Mouse (Mus musculus): ENCODE data around the gene Tmem89. TPM values are rescaled to one million over a fixed set of nuclear protein-coding genes. Genes with fewer than 3 reads are reported as not detected.

The Tmem89 gene
- total RNA-seq (2021) (not detected), polyA plus RNA-seq (2012; rRNA removed) (0.35 and 0.47 TPM in 2 replicates)
- long read RNA-seq, result 0 reads

DNA sequence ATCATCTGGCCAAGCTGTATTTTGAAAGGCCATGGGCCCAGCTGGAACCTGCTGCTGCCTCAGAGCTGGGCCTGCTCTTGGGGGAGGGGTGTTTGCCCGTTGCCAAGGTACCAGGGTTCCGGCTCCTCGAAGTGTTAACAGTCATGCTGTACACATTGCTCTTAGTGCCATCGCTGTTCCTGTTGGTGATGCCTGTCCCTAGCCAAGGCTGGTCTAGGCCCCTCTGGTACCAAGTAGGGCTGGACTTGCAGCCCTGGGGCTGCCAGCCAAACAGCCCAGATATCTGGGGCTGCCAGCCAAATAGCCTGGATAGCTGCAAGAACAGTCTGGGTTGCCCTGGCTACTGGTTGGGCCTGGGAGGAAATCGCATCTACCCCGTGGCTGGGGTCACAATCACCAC, at the start of gene Tmem89:
Gene Tmem89, plus strand, starts transcription at position 129 of the 400 bp plus-strand sequence.
- intact Hi-C loops (cut with DNase I), result no loop called here
- Histone ChIP-seq H3K27me3 (ENCODE audit: control insufficient read depth, insufficient read depth, low read length) (no peaks in the 10 kb centered on the region), H3K4me1 (ENCODE audit: control insufficient read depth, insufficient read depth, low read length) (peaks cover 5% of the 10 kb centered on the region; the same call in 1 of the 2 replicates), H3K36me3 (ENCODE audit: control insufficient read depth, insufficient read depth, low read length) (no peaks in the 10 kb centered on the region), H3K27ac (peak within 1 kb of the TSS; percentile 56), H3K79me2 (replicated peaks; ENCODE audit: control insufficient read depth, insufficient read depth, low read length) (no peaks in the 10 kb centered on the region), H3K4me3 (no peak within 1 kb of the TSS), H3K9ac (ENCODE audit: low read depth, low read length) (no peak within 1 kb of the TSS)
- TF ChIP-seq CTCF (IDR thresholded peaks at IDR 0.05), result no peak
- 0 out of 2 replicates have a peak, but pooled peaks have one; percentile 44 for TF ChIP-seq EP300 (IDR thresholded peaks at IDR 0.05; ENCODE audit: insufficient read depth, low read depth, low read length)
- TF ChIP-seq POLR2A (IDR thresholded peaks at IDR 0.05; ENCODE audit: insufficient read depth, low read depth, low read length), result no peak
- WGBS, result 43% methylated on average over 6 of the region's 6 CpGs
- DNase-seq, result peak; percentile 61 to 75

DNA sequence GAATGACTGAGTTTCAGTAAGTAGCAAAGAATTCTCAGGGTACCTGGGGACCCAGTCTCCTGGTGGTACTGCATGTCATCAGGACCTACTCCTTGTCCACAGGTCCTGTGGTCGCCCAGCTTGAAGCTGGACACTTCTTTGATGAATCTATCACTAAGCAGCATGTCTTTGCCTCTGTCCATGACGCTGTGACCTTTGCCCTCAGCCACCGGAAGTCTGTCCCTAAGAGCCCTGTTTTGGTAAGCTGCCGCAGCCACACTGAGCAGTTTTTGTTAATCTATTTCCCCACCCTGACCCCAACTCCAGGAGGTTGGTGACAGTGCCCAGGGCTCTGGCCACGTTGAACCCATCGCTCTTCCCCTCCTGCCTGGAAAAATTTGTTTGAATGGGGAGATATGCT, 2.1 kb upstream of the Tmem89 start:
- Histone ChIP-seq H3K27me3 (ENCODE audit: control insufficient read depth, insufficient read depth, low read length) (no peaks in the 10 kb centered on the region), H3K4me3 (no peak overlapping the region), H3K27ac (no peak overlapping the region), H3K36me3 (ENCODE audit: control insufficient read depth, insufficient read depth, low read length) (no peaks in the 10 kb centered on the region), H3K79me2 (replicated peaks; ENCODE audit: control insufficient read depth, insufficient read depth, low read length) (no peaks in the 10 kb centered on the region), H3K4me1 (ENCODE audit: control insufficient read depth, insufficient read depth, low read length) (peaks cover 5% of the 10 kb centered on the region; the same call in 1 of the 2 replicates), H3K9ac (ENCODE audit: low read depth, low read length) (no peak overlapping the region)
- WGBS, result 61% methylated on average over 6 of the region's 6 CpGs
- TF ChIP-seq EP300 (IDR thresholded peaks at IDR 0.05; ENCODE audit: insufficient read depth, low read depth, low read length) (no peak), POLR2A (IDR thresholded peaks at IDR 0.05; ENCODE audit: insufficient read depth, low read depth, low read length) (no peak), CTCF (IDR thresholded peaks at IDR 0.05) (no peak)
- DNase-seq, result no peak
- intact Hi-C loops (cut with DNase I), result no loop called here

DNA sequence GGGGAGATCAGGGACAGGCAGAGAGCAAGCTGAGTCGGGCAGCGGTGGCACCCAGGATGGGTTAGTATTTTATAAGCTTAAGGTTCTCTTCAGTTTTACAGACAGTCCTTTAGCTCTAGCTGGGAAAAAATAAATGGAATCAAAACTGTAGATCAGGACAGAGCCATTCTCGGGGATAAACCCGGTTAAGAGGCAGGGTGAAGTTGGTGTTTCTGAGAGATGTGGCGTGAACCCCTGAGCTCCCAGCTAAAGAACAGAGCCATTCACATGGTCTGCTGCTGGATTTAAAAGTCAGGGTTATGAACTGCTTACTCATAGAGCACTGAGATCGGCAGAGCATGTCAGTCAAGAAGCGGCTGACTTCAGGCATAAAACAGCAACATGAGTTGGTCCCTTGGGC, 1.3 kb upstream of the Tmem89 start:
- Histone ChIP-seq H3K36me3 (ENCODE audit: control insufficient read depth, insufficient read depth, low read length) (no peaks in the 10 kb centered on the region), H3K27ac (peak overlapping the region; percentile 56; the same call in 1 of the 2 replicates), H3K4me3 (no peak overlapping the region), H3K27me3 (ENCODE audit: control insufficient read depth, insufficient read depth, low read length) (no peaks in the 10 kb centered on the region), H3K9ac (ENCODE audit: low read depth, low read length) (no peak overlapping the region), H3K4me1 (ENCODE audit: control insufficient read depth, insufficient read depth, low read length) (peaks cover 5% of the 10 kb centered on the region; the same call in 1 of the 2 replicates), H3K79me2 (replicated peaks; ENCODE audit: control insufficient read depth, insufficient read depth, low read length) (no peaks in the 10 kb centered on the region)
- WGBS, result 93% methylated on average over 7 of the region's 7 CpGs
- intact Hi-C loops (cut with DNase I), result no loop called here
- DNase-seq, result no peak
- TF ChIP-seq EP300 (IDR thresholded peaks at IDR 0.05; ENCODE audit: insufficient read depth, low read depth, low read length) (no peak), CTCF (IDR thresholded peaks at IDR 0.05) (no peak), POLR2A (IDR thresholded peaks at IDR 0.05; ENCODE audit: insufficient read depth, low read depth, low read length) (no peak)

DNA sequence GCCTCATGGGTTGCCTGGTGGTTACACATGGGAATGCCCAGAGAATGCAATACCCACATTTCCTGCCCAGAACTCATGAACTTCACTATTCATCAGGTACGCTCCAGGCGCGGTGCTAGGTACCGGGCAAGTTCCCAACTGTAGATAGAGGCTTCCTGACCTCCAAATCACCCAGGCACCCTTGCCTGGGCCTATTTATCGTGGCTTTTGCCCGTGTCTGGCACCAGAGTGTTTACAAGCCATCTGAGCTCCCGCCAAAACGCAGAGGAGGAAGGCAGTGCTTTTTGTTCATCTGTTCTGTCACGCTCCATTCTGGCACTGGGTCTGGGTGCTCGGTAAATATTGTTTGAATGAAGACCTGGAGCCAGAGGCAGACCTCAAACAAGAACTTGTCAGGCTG, 798 bp upstream of the Tmem89 start:
- no peaks in the 10 kb centered on the region for H3K27me3 ChIP-seq (ENCODE audit: control insufficient read depth, insufficient read depth, low read length)
- H3K79me2 ChIP-seq (replicated peaks; ENCODE audit: control insufficient read depth, insufficient read depth, low read length), result no peaks in the 10 kb centered on the region
- WGBS, result 60% methylated on average over 10 of the region's 10 CpGs
- intact Hi-C loops (cut with DNase I), result no loop called here
- no peak overlapping the region for H3K9ac ChIP-seq (ENCODE audit: low read depth, low read length)
- no peak overlapping the region for H3K4me3 ChIP-seq
- H3K4me1 ChIP-seq (ENCODE audit: control insufficient read depth, insufficient read depth, low read length), result peaks cover 5% of the 10 kb centered on the region; the same call in 1 of the 2 replicates
- H3K27ac ChIP-seq, result peak overlapping the region; percentile 56
- peak in 1 of 2 experiments; percentile 36 for DNase-seq
- H3K36me3 ChIP-seq (ENCODE audit: control insufficient read depth, insufficient read depth, low read length), result no peaks in the 10 kb centered on the region
- TF ChIP-seq CTCF (IDR thresholded peaks at IDR 0.05), result no peak
- no peak for TF ChIP-seq POLR2A (IDR thresholded peaks at IDR 0.05; ENCODE audit: insufficient read depth, low read depth, low read length)
- no peak for TF ChIP-seq EP300 (IDR thresholded peaks at IDR 0.05; ENCODE audit: insufficient read depth, low read depth, low read length)

DNA sequence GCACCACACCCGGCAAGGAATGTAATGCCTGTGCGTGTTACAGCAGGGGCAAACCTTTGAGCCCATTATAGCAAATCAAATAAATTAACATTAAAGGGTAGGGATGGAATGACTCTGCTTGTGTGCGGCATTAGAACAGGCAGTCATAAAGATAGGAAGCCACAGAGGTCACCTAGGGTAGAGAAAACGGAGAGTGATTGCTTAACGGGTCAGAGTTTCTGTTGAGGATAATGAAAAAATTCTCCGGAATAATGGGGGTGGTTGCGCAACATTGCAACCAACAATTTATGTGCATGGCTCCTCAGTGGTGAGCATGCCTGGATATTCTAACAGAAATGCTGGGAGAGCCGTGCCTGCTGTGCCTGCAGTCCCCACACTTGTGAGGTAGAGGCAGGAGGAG, 11.5 kb downstream of the Tmem89 start:
- no peak for DNase-seq
- 74% methylated on average over 8 of the region's 8 CpGs for WGBS
- intact Hi-C loops (cut with DNase I), result no loop called here
- Histone ChIP-seq H3K4me3 (no peak overlapping the region), H3K79me2 (replicated peaks; ENCODE audit: control insufficient read depth, insufficient read depth, low read length) (no peaks in the 10 kb centered on the region), H3K4me1 (ENCODE audit: control insufficient read depth, insufficient read depth, low read length) (no peaks in the 10 kb centered on the region), H3K27ac (no peak overlapping the region), H3K27me3 (ENCODE audit: control insufficient read depth, insufficient read depth, low read length) (no peaks in the 10 kb centered on the region), H3K9ac (ENCODE audit: low read depth, low read length) (no peak overlapping the region), H3K36me3 (ENCODE audit: control insufficient read depth, insufficient read depth, low read length) (no peaks in the 10 kb centered on the region)
- TF ChIP-seq CTCF (IDR thresholded peaks at IDR 0.05), result no peak
- no peak for TF ChIP-seq EP300 (IDR thresholded peaks at IDR 0.05; ENCODE audit: insufficient read depth, low read depth, low read length)

DNA sequence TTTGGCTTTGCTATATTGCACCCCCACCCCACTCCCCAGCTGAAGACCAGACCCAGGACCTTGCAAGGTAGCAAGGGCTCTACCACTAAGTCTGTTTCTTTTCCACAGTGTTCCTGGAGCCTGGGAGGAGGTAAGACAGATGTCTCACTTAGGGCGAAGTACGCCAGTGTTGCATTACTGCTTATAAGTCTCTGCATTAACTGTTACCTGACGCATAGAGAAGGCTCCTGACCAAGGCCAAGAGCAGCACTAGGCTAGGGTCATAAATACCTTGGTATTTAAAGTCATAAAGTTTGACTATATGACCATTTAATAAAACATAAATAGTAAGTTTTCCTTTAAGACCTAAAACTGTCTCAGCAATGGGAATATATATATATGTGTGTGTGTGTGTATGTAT, 14.0 kb downstream of the Tmem89 start:
- H3K27me3 ChIP-seq (ENCODE audit: control insufficient read depth, insufficient read depth, low read length), result no peaks in the 10 kb centered on the region
- WGBS, result 87% methylated on average over 3 of the region's 3 CpGs
- H3K79me2 ChIP-seq (replicated peaks; ENCODE audit: control insufficient read depth, insufficient read depth, low read length), result no peaks in the 10 kb centered on the region
- TF ChIP-seq CTCF (IDR thresholded peaks at IDR 0.05) (no peak), EP300 (IDR thresholded peaks at IDR 0.05; ENCODE audit: insufficient read depth, low read depth, low read length) (no peak), POLR2A (IDR thresholded peaks at IDR 0.05; ENCODE audit: insufficient read depth, low read depth, low read length) (no peak)
- H3K4me1 ChIP-seq (ENCODE audit: control insufficient read depth, insufficient read depth, low read length), result no peaks in the 10 kb centered on the region
- no peak overlapping the region for H3K4me3 ChIP-seq
- no peak overlapping the region for H3K9ac ChIP-seq (ENCODE audit: low read depth, low read length)
- H3K36me3 ChIP-seq (ENCODE audit: control insufficient read depth, insufficient read depth, low read length), result no peaks in the 10 kb centered on the region
- H3K27ac ChIP-seq, result no peak overlapping the region
- DNase-seq, result no peak
- intact Hi-C loops (cut with DNase I), result no loop called here
